Mouse (Mus musculus) olfactory bulb, adult 2 months (tissue): ENCODE results near the gene Wars.
"Not testable (repeated sequence)": the region's sequence is repeated elsewhere in the genome, so short reads cannot be mapped to it uniquely, and the experiment has no call there.

ENCODE experiments used
- CTCF ChIP-seq: fragments of 200-500 bp; IDR thresholded peaks from 2 replicates; pipeline ENCODE4 v1.5.1; 2012; ENCODE audit warnings: low read depth, mild to moderate bottlenecking, low read length, moderate library complexity; ENCODE audit not compliant: insufficient read depth
- POLR2A ChIP-seq: fragments of 200-500 bp; IDR thresholded peaks from 2 replicates; pipeline ENCODE4 v1.6.1; 2012; ENCODE audit warnings: mild to moderate bottlenecking, low read depth, low read length, moderate library complexity; ENCODE audit not compliant: insufficient read depth

DNA sequence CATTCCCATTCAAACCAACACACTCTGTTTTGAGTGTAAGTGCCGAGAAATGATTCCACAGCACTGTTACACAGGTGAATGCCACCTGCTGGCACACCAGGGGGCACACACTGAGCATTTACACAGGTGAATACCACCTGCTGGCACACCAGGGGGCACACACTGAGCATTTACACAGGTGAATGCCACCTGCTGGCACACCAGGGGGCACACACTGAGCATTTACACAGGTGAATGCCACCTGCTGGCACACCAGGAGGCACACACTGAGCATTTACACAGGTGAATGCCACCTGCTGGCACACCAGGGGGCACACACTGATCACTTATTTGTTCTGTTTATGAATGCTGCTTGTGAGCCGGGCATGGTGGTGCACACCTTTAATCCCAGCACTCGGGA lies 45.9 kb downstream of the Wars start:
- not testable (repeated sequence) for TF ChIP-seq CTCF, POLR2A
